Mouse (Mus musculus) hindbrain, postnatal 0 days (tissue): ENCODE measurements around the gene Olfr1043. TPM values are rescaled to one million over a fixed set of nuclear protein-coding genes. Genes with fewer than 3 reads are reported as not detected.

Experiments used
- ATAC-seq: fragments of 200-750 bp; cut with Nextera tagmentation; 2 replicates; pipeline ENCODE4 v1.8.0; 2017; ENCODE audit warnings: mild to moderate bottlenecking, moderate TSS enrichment, moderate library complexity
- DNase-seq: peaks from one replicate; pipeline ENCODE4 v3.0.0-alpha.2; 2015; ENCODE audit warnings: low spot score
- H3K27ac ChIP-seq: fragments of 300-500 bp; sonication (generic); 2 replicates; pipeline ENCODE4 v1.5.1; 2014; ENCODE audit warnings: mild to moderate bottlenecking
- H3K27me3 ChIP-seq: fragments of 300-500 bp; sonication (generic); 2 replicates; pipeline ENCODE4 v1.6.1; 2014; ENCODE audit warnings: low read length, mixed read lengths; ENCODE audit not compliant: insufficient read depth
- H3K36me3 ChIP-seq: fragments of 300-500 bp; sonication (generic); 2 replicates; pipeline ENCODE4 v1.6.1; 2014; ENCODE audit warnings: low read length, mixed read lengths; ENCODE audit not compliant: insufficient read depth
- H3K4me1 ChIP-seq: fragments of 300-500 bp; sonication (generic); 2 replicates; pipeline ENCODE4 v1.6.1; 2014; ENCODE audit warnings: antibody characterized with exemption, low read length, mixed read lengths; ENCODE audit not compliant: insufficient read depth
- H3K4me2 ChIP-seq: fragments of 300-500 bp; sonication (generic); 2 replicates; pipeline ENCODE4 v1.6.1; 2014; ENCODE audit warnings: low read depth, mild to moderate bottlenecking, low read length, moderate library complexity, mixed read lengths
- H3K4me3 ChIP-seq: fragments of 300-500 bp; sonication (generic); 2 replicates; pipeline ENCODE4 v1.5.1; 2014; ENCODE audit warnings: low read length
- H3K9ac ChIP-seq: fragments of 300-500 bp; sonication (generic); replicated peaks from 2 replicates; pipeline ENCODE4 v1.6.1; 2014; ENCODE audit warnings: mild to moderate bottlenecking, low read length, moderate library complexity, mixed read lengths
- H3K9me3 ChIP-seq: fragments of 300-500 bp; sonication (generic); 2 replicates; pipeline ENCODE4 v1.6.1; 2016; ENCODE audit warnings: low read length, mixed read lengths
- CTCF ChIP-seq: IDR thresholded peaks from 2 replicates; pipeline ENCODE4 v1.5.1; 2016; ENCODE audit warnings: antibody characterized with exemption, control low read depth, low read depth
- WGBS: fragments of 180-500 bp; shearing (Covaris S2); extraction: QIAGEN DNeasy Blood & Tissue Kit; methylation state at CpG from one replicate; pipeline ENCODE4 v1.1.7; 2014; 5-methylcytosine and 5-hydroxymethylcytosine counted together
- polyA plus RNA-seq: library from polyadenylated mRNA; unstranded; fragments of >200 nt; fragmentation: Nextera tagmentation; extraction: Ambion mirVana; gene quantifications from 2 replicates; pipeline ENCODE4 v1.2.1, GENCODE M21; 2015
- total RNA-seq: library from RNA; depleted of rRNA; stranded (reverse); fragments of >200 nt; gene quantifications from 2 replicates; pipeline ENCODE4 v1.2.3, GENCODE M21; 2014; rRNA removed

Olfr1043 gene
- total and polyA plus RNA-seq, 2 experiments from 2014 or later = not detected

GRCm38 (mm10) chr2:86161738-86162137 is 5.6 kb downstream of the Olfr1043 start, which contains the start of gene Olfr1042:
TSS of gene Olfr1042 (minus strand) at chr2:86161838.
- Histone ChIP-seq H3K9me3 (no peaks in the 10 kb centered on the region), H3K4me1 (no peaks in the 10 kb centered on the region), H3K9ac (no peak within 1 kb of the TSS), H3K4me3 (no peak within 1 kb of the TSS), H3K36me3 (no peaks in the 10 kb centered on the region), H3K27ac (no peak within 1 kb of the TSS), H3K4me2 (no peak within 1 kb of the TSS), H3K27me3 (no peaks in the 10 kb centered on the region)
- DNase-seq (no peak), ATAC-seq (no peak)
- TF ChIP-seq CTCF = no peak
- WGBS = 84% methylated on average over 2 of the region's 2 CpGs

- no peak for ATAC-seq
- no peak within 1 kb of the TSS for H3K4me3 ChIP-seq
- H3K4me2 ChIP-seq = no peak within 1 kb of the TSS
- TF ChIP-seq CTCF = no peak
- H3K27me3 ChIP-seq = no peaks in the 10 kb centered on the region
- no peaks in the 10 kb centered on the region for H3K9me3 ChIP-seq
- no peak within 1 kb of the TSS for H3K9ac ChIP-seq
- DNase-seq = no peak
- H3K27ac ChIP-seq = no peak within 1 kb of the TSS
- 79% methylated on average over 1 of the region's 1 CpGs for WGBS
- H3K36me3 ChIP-seq = no peaks in the 10 kb centered on the region
- no peaks in the 10 kb centered on the region for H3K4me1 ChIP-seq
Measured at GRCm38 (mm10) chr2:86146632-86147031, 20.7 kb downstream of the Olfr1043 start, which contains the start of gene Olfr1040. TSS of gene Olfr1040 (minus strand) at chr2:86146732.

- TF ChIP-seq CTCF = no peak
- DNase-seq = no peak
- no peaks in the 10 kb centered on the region for H3K4me1 ChIP-seq
- no peak within 1 kb of the TSS for H3K4me2 ChIP-seq
- no peaks in the 10 kb centered on the region for H3K27me3 ChIP-seq
- 0 out of 2 replicates have a peak, but pooled peaks cover 2% of the 10 kb centered on the region for H3K9me3 ChIP-seq
- WGBS = 98% methylated on average over 1 of the region's 1 CpGs
- no peak within 1 kb of the TSS for H3K4me3 ChIP-seq
- H3K36me3 ChIP-seq = no peaks in the 10 kb centered on the region
- H3K9ac ChIP-seq = no peak within 1 kb of the TSS
- no peak within 1 kb of the TSS for H3K27ac ChIP-seq
- no peak for ATAC-seq
Measured at GRCm38 (mm10) chr2:86135828-86136227, 31.5 kb downstream of the Olfr1043 start, which contains the start of gene Olfr1039. TSS of gene Olfr1039 (minus strand) at chr2:86135928.

Other genes with a start within 250 kb of the Olfr1043 start
- gene Olfr1026, start 246.0 kb downstream of the Olfr1043 start, total RNA-seq = not detected in 2 replicates
- not detected in 2 replicates for gene Olfr1026, start 246.0 kb downstream of the Olfr1043 start, polyA plus RNA-seq
- not detected in 2 replicates for gene Olfr1028, start 217.1 kb downstream of the Olfr1043 start, total RNA-seq
- gene Olfr1028, start 217.1 kb downstream of the Olfr1043 start, polyA plus RNA-seq = not detected in 2 replicates
- gene Olfr1029, start 193.6 kb downstream of the Olfr1043 start, total RNA-seq = not detected in 2 replicates
- gene Olfr1029, start 193.6 kb downstream of the Olfr1043 start, polyA plus RNA-seq = not detected in 2 replicates
- gene Olfr1030, start 188.2 kb downstream of the Olfr1043 start, total RNA-seq = not detected in 2 replicates
- gene Olfr1030, start 188.2 kb downstream of the Olfr1043 start, polyA plus RNA-seq = not detected in 2 replicates
- not detected in 2 replicates for gene Olfr1031, start 177.2 kb downstream of the Olfr1043 start, total RNA-seq
- not detected in 2 replicates for gene Olfr1031, start 177.2 kb downstream of the Olfr1043 start, polyA plus RNA-seq
- gene Olfr1032, start 162.0 kb downstream of the Olfr1043 start, total RNA-seq = not detected in 2 replicates
- gene Olfr1032, start 162.0 kb downstream of the Olfr1043 start, polyA plus RNA-seq = not detected in 2 replicates
- gene Olfr1033, start 146.9 kb downstream of the Olfr1043 start, total RNA-seq = 0.21 and 1.1 TPM in 2 replicates
- gene Olfr1033, start 146.9 kb downstream of the Olfr1043 start, polyA plus RNA-seq = 0.29 and 1.6 TPM in 2 replicates
- gene Olfr1034, start 121.7 kb downstream of the Olfr1043 start, total RNA-seq = 0.05 TPM in 1 of 2 replicates, not detected in the other
- 0.04 TPM in 1 of 2 replicates, not detected in the other for gene Olfr1034, start 121.7 kb downstream of the Olfr1043 start, polyA plus RNA-seq
- gene Olfr1036, start 93.5 kb downstream of the Olfr1043 start, total RNA-seq = not detected in 2 replicates
- not detected in 2 replicates for gene Olfr1036, start 93.5 kb downstream of the Olfr1043 start, polyA plus RNA-seq
- not detected in 2 replicates for gene Olfr1037, start 80.1 kb downstream of the Olfr1043 start, total RNA-seq
- gene Olfr1037, start 80.1 kb downstream of the Olfr1043 start, polyA plus RNA-seq = not detected in 2 replicates
- gene Olfr1039, start 31.6 kb downstream of the Olfr1043 start, total RNA-seq = not detected in 2 replicates
- gene Olfr1039, start 31.6 kb downstream of the Olfr1043 start, polyA plus RNA-seq = not detected in 2 replicates
- not detected in 2 replicates for gene Olfr1040, start 20.8 kb downstream of the Olfr1043 start, total RNA-seq
- gene Olfr1040, start 20.8 kb downstream of the Olfr1043 start, polyA plus RNA-seq = not detected in 2 replicates
- gene Olfr1042, start 5.7 kb downstream of the Olfr1043 start, total RNA-seq = not detected in 2 replicates
- gene Olfr1042, start 5.7 kb downstream of the Olfr1043 start, polyA plus RNA-seq = not detected in 2 replicates
- gene Olfr1044, start 10.3 kb upstream of the Olfr1043 start, total RNA-seq = not detected in 2 replicates
- gene Olfr1044, start 10.3 kb upstream of the Olfr1043 start, polyA plus RNA-seq = not detected in 2 replicates
- gene Olfr52, start 18.2 kb upstream of the Olfr1043 start, total RNA-seq = not detected in 2 replicates
- gene Olfr52, start 18.2 kb upstream of the Olfr1043 start, polyA plus RNA-seq = not detected in 2 replicates
- not detected in 2 replicates for gene Olfr1045, start 35.5 kb upstream of the Olfr1043 start, total RNA-seq
- gene Olfr1045, start 35.5 kb upstream of the Olfr1043 start, polyA plus RNA-seq = not detected in 2 replicates
- not detected in 2 replicates for gene Olfr1046, start 51.8 kb upstream of the Olfr1043 start, total RNA-seq
- gene Olfr1046, start 51.8 kb upstream of the Olfr1043 start, polyA plus RNA-seq = not detected in 2 replicates
- not detected in 2 replicates for gene Olfr1047, start 63.9 kb upstream of the Olfr1043 start, total RNA-seq
- gene Olfr1047, start 63.9 kb upstream of the Olfr1043 start, polyA plus RNA-seq = not detected in 2 replicates
- gene Olfr1048, start 72.8 kb upstream of the Olfr1043 start, total RNA-seq = not detected in 2 replicates
- gene Olfr1048, start 72.8 kb upstream of the Olfr1043 start, polyA plus RNA-seq = not detected in 2 replicates
- not detected in 2 replicates for gene Olfr1049, start 90.8 kb upstream of the Olfr1043 start, total RNA-seq
- not detected in 2 replicates for gene Olfr1049, start 90.8 kb upstream of the Olfr1043 start, polyA plus RNA-seq
- gene Olfr1051, start 111.6 kb upstream of the Olfr1043 start, total RNA-seq = not detected in 2 replicates
- not detected in 2 replicates for gene Olfr1051, start 111.6 kb upstream of the Olfr1043 start, polyA plus RNA-seq
- 0.37 TPM in 1 of 2 replicates, not detected in the other for gene Olfr1052, start 124.9 kb upstream of the Olfr1043 start, total RNA-seq
- not detected in 2 replicates for gene Olfr1052, start 124.9 kb upstream of the Olfr1043 start, polyA plus RNA-seq
- not detected in 2 replicates for gene Olfr1053, start 147.8 kb upstream of the Olfr1043 start, total RNA-seq
- gene Olfr1053, start 147.8 kb upstream of the Olfr1043 start, polyA plus RNA-seq = not detected in 2 replicates
- not detected in 2 replicates for gene Olfr1054, start 167.9 kb upstream of the Olfr1043 start, total RNA-seq
- gene Olfr1054, start 167.9 kb upstream of the Olfr1043 start, polyA plus RNA-seq = not detected in 2 replicates
- not detected in 2 replicates for gene Olfr1055, start 182.8 kb upstream of the Olfr1043 start, total RNA-seq
- gene Olfr1055, start 182.8 kb upstream of the Olfr1043 start, polyA plus RNA-seq = not detected in 2 replicates
- not detected in 2 replicates for gene Olfr1056, start 194.9 kb upstream of the Olfr1043 start, total RNA-seq
- gene Olfr1056, start 194.9 kb upstream of the Olfr1043 start, polyA plus RNA-seq = not detected in 2 replicates
- gene Olfr1057, start 210.9 kb upstream of the Olfr1043 start, total RNA-seq = not detected in 2 replicates
- not detected in 2 replicates for gene Olfr1057, start 210.9 kb upstream of the Olfr1043 start, polyA plus RNA-seq
- gene Olfr1058, start 221.0 kb upstream of the Olfr1043 start, total RNA-seq = not detected in 2 replicates
- gene Olfr1058, start 221.0 kb upstream of the Olfr1043 start, polyA plus RNA-seq = not detected in 2 replicates
- gene Olfr1061, start 246.5 kb upstream of the Olfr1043 start, total RNA-seq = not detected in 2 replicates
- not detected in 2 replicates for gene Olfr1061, start 246.5 kb upstream of the Olfr1043 start, polyA plus RNA-seq